Mouse (Mus musculus) liver, embryonic 16.5 days (tissue): ENCODE data around the gene Stk16. TPM values are rescaled to one million over a fixed set of nuclear protein-coding genes. Genes with fewer than 3 reads are reported as not detected.

Experiments used
- ATAC-seq: fragments of 200-750 bp; cut with Nextera tagmentation; 2 replicates; pipeline ENCODE4 v1.8.0; 2017; ENCODE audit warnings: low read depth, mild to moderate bottlenecking, moderate number of reproducible peaks, moderate library complexity
- H3K27ac ChIP-seq: fragments of 300-500 bp; sonication (generic); 2 replicates; pipeline ENCODE4 v1.5.1; 2014; ENCODE audit warnings: mild to moderate bottlenecking, low read length
- H3K27me3 ChIP-seq: fragments of 300-500 bp; sonication (generic); 2 replicates; pipeline ENCODE4 v1.6.1; 2014; ENCODE audit warnings: low read depth, low read length, mixed read lengths; ENCODE audit not compliant: control insufficient read depth, insufficient read depth
- H3K36me3 ChIP-seq: fragments of 300-500 bp; sonication (generic); 2 replicates; pipeline ENCODE4 v1.6.1; 2014; ENCODE audit warnings: mild to moderate bottlenecking; ENCODE audit not compliant: control insufficient read depth, insufficient read depth
- H3K4me1 ChIP-seq: fragments of 300-500 bp; sonication (generic); 2 replicates; pipeline ENCODE4 v1.6.1; 2014; ENCODE audit warnings: low read depth, low read length, mixed read lengths; ENCODE audit not compliant: control insufficient read depth
- H3K4me2 ChIP-seq: fragments of 300-500 bp; sonication (generic); 2 replicates; pipeline ENCODE4 v1.6.1; 2014; ENCODE audit warnings: low read depth, low read length, mixed read lengths
- H3K4me3 ChIP-seq: fragments of 300-500 bp; sonication (generic); 2 replicates; pipeline ENCODE4 v1.5.1; 2014; ENCODE audit warnings: low read depth, mild to moderate bottlenecking, low read length
- H3K9ac ChIP-seq: fragments of 300-500 bp; sonication (generic); 2 replicates; pipeline ENCODE4 v1.6.1; 2014; ENCODE audit warnings: low read depth, low read length
- H3K9me3 ChIP-seq: fragments of 300-500 bp; sonication (generic); replicated peaks from 2 replicates; pipeline ENCODE4 v1.6.1; 2016; ENCODE audit warnings: low read length; ENCODE audit not compliant: control insufficient read depth
- WGBS: fragments of 180-500 bp; shearing (Covaris S2); extraction: QIAGEN DNeasy Blood & Tissue Kit; methylation state at CpG from one replicate; pipeline ENCODE4 v1.1.7; 2014; ENCODE audit not compliant: insufficient replicate concordance; 5-methylcytosine and 5-hydroxymethylcytosine counted together
- polyA plus RNA-seq: library from polyadenylated mRNA; unstranded; fragments of >200 nt; fragmentation: Nextera tagmentation; extraction: Ambion mirVana; gene quantifications from 2 replicates; pipeline ENCODE4 v1.2.1, GENCODE M21; 2015

The Stk16 gene
- polyA plus RNA-seq, 1 experiment from 2014 or later = 73.3 TPM

GRCm38 (mm10) chr1:75208967-75209678 lies 1.5 kb upstream of the Stk16 start:
- H3K27ac ChIP-seq = peak overlapping the region; percentile 22; the same call in 1 of the 2 replicates
- H3K27me3 ChIP-seq = no peaks in the 10 kb centered on the region
- peak overlapping the region; percentile 94 for H3K9ac ChIP-seq
- H3K4me1 ChIP-seq = peaks cover 50% of the 10 kb centered on the region
- WGBS = 10% methylated on average over 34 of the region's 34 CpGs
- H3K36me3 ChIP-seq = peaks cover 14% of the 10 kb centered on the region
- H3K9me3 ChIP-seq = no peaks in the 10 kb centered on the region
- H3K4me2 ChIP-seq = peak overlapping the region; percentile 97
- ATAC-seq = no peak
- peak overlapping the region; percentile 59 for H3K4me3 ChIP-seq

GRCm38 (mm10) chr1:75211141-75211708 lies 587 bp downstream of the Stk16 start:
- peak overlapping the region; percentile 94 for H3K9ac ChIP-seq
- H3K36me3 ChIP-seq = peaks cover 35% of the 10 kb centered on the region
- ATAC-seq = no peak
- H3K4me2 ChIP-seq = peak overlapping the region; percentile 97
- H3K27ac ChIP-seq = peak overlapping the region; percentile 97
- H3K9me3 ChIP-seq = no peaks in the 10 kb centered on the region
- peak overlapping the region; percentile 97 for H3K4me3 ChIP-seq
- no peaks in the 10 kb centered on the region for H3K27me3 ChIP-seq
- WGBS = 6% methylated on average over 17 of the region's 17 CpGs
- H3K4me1 ChIP-seq = peaks cover 71% of the 10 kb centered on the region

GRCm38 (mm10) chr1:75212542-75212941 lies 1.9 kb downstream of the Stk16 start:
- H3K9me3 ChIP-seq = no peaks in the 10 kb centered on the region
- WGBS = 56% methylated on average over 4 of the region's 4 CpGs
- peak overlapping the region; percentile 97 for H3K27ac ChIP-seq
- no peak for ATAC-seq
- peaks cover 84% of the 10 kb centered on the region for H3K4me1 ChIP-seq
- no peaks in the 10 kb centered on the region for H3K27me3 ChIP-seq
- peak overlapping the region; percentile 97 for H3K4me2 ChIP-seq
- H3K9ac ChIP-seq = peak overlapping the region; percentile 48
- peaks cover 43% of the 10 kb centered on the region for H3K36me3 ChIP-seq
- H3K4me3 ChIP-seq = peak overlapping the region; percentile 97

GRCm38 (mm10) chr1:75213096-75213495 lies 2.5 kb downstream of the Stk16 start:
- peaks cover 43% of the 10 kb centered on the region for H3K36me3 ChIP-seq
- peak overlapping the region; percentile 97 for H3K27ac ChIP-seq
- H3K27me3 ChIP-seq = no peaks in the 10 kb centered on the region
- H3K4me1 ChIP-seq = peaks cover 87% of the 10 kb centered on the region
- WGBS = 10% methylated on average over 7 of the region's 7 CpGs
- H3K4me3 ChIP-seq = peak overlapping the region; percentile 97
- H3K9ac ChIP-seq = peak overlapping the region; percentile 48
- ATAC-seq = 0 out of 2 replicates have a peak, but pooled peaks have one; percentile 2
- no peaks in the 10 kb centered on the region for H3K9me3 ChIP-seq
- peak overlapping the region; percentile 97 for H3K4me2 ChIP-seq

GRCm38 (mm10) chr1:75214442-75214841 lies 3.8 kb downstream of the Stk16 start:
- Histone ChIP-seq H3K4me1 (peaks cover 79% of the 10 kb centered on the region), H3K27me3 (no peaks in the 10 kb centered on the region), H3K36me3 (peaks cover 43% of the 10 kb centered on the region), H3K9me3 (no peaks in the 10 kb centered on the region), H3K4me2 (peak overlapping the region; percentile 97), H3K27ac (peak overlapping the region; percentile 97), H3K4me3 (peak overlapping the region; percentile 83), H3K9ac (peak overlapping the region; percentile 87)
- no peak for ATAC-seq
- WGBS = 50% methylated on average over 2 of the region's 2 CpGs

- peak overlapping the region; percentile 83 for H3K4me3 ChIP-seq
- peaks cover 43% of the 10 kb centered on the region for H3K36me3 ChIP-seq
- peak overlapping the region; percentile 87 for H3K9ac ChIP-seq
- peak overlapping the region; percentile 97 for H3K4me2 ChIP-seq
- H3K27ac ChIP-seq = peak overlapping the region; percentile 97
- no peaks in the 10 kb centered on the region for H3K9me3 ChIP-seq
- peaks cover 79% of the 10 kb centered on the region for H3K4me1 ChIP-seq
- WGBS = 42% methylated on average over 5 of the region's 5 CpGs
- peaks cover 3% of the 10 kb centered on the region for H3K27me3 ChIP-seq
- ATAC-seq = no peak
Measured at GRCm38 (mm10) chr1:75214886-75215285, 4.2 kb downstream of the Stk16 start.

- Histone ChIP-seq H3K27me3 (peaks cover 12% of the 10 kb centered on the region), H3K4me2 (peak overlapping the region; percentile 97), H3K9me3 (no peaks in the 10 kb centered on the region), H3K4me3 (peak overlapping the region; percentile 83), H3K9ac (peak overlapping the region; percentile 87), H3K27ac (peak overlapping the region; percentile 97), H3K4me1 (peaks cover 77% of the 10 kb centered on the region), H3K36me3 (peaks cover 43% of the 10 kb centered on the region)
- no peak for ATAC-seq
- 88% methylated on average over 9 of the region's 9 CpGs for WGBS
Measured at GRCm38 (mm10) chr1:75215785-75216184, 5.1 kb downstream of the Stk16 start.

GRCm38 (mm10) chr1:75216797-75217585 lies 6.4 kb downstream of the Stk16 start:
- Histone ChIP-seq H3K9me3 (no peaks in the 10 kb centered on the region), H3K27me3 (peaks cover 14% of the 10 kb centered on the region), H3K9ac (peak overlapping the region; percentile 87), H3K36me3 (peaks cover 41% of the 10 kb centered on the region), H3K4me1 (peaks cover 67% of the 10 kb centered on the region), H3K27ac (peak overlapping the region; percentile 97), H3K4me3 (peak overlapping the region; percentile 83), H3K4me2 (peak overlapping the region; percentile 97)
- ATAC-seq = peak; percentile 51
- WGBS = 38% methylated on average over 13 of the region's 13 CpGs
